Mouse (Mus musculus): ENCODE results near the gene L2hgdh. TPM values are rescaled to one million over a fixed set of nuclear protein-coding genes. Genes with fewer than 3 reads are reported as not detected.

The L2hgdh gene
- polyA plus RNA-seq (2015; fragmentation: Nextera tagmentation; extraction: Ambion mirVana), result 14.0 and 15.3 TPM in 2 replicates

GRCm38 (mm10) chr12:69724711-69725460, at the start of gene L2hgdh, which contains the start of gene Atp5s:
L2hgdh (minus strand) TSS chr12:69724873.
Atp5s (plus strand) TSS chr12:69724950.
- Histone ChIP-seq H3K4me3 (peak within 1 kb of the TSS; percentile 72), H3K4me1 (peaks cover 19% of the 10 kb centered on the region), H3K27ac (replicated peaks) (peak within 1 kb of the TSS; percentile 90), H3K9me3 (peaks cover under 1% of the 10 kb centered on the region; the same call in 1 of the 2 replicates), H3K4me2 (peak within 1 kb of the TSS; percentile 94), H3K27me3 (replicated peaks) (no peaks in the 10 kb centered on the region), H3K9ac (peak within 1 kb of the TSS; percentile 83), H3K36me3 (peaks cover 13% of the 10 kb centered on the region)
- under 1% methylated on average over 60 of the region's 60 CpGs for WGBS
- peak; percentile 95 for ATAC-seq (ENCODE audit: extremely low read depth, insufficient number of reproducible peaks, low FRiP score, low TSS enrichment)

GRCm38 (mm10) chr12:69768841-69769240, 44.2 kb upstream of the L2hgdh start:
- ATAC-seq (ENCODE audit: extremely low read depth, insufficient number of reproducible peaks, low FRiP score, low TSS enrichment), result no peak
- H3K4me3 ChIP-seq, result no peak overlapping the region
- no peak overlapping the region for H3K27ac ChIP-seq (replicated peaks)
- H3K9me3 ChIP-seq, result 0 out of 2 replicates have a peak, but pooled peaks cover 3% of the 10 kb centered on the region
- no peaks in the 10 kb centered on the region for H3K27me3 ChIP-seq (replicated peaks)
- H3K9ac ChIP-seq, result no peak overlapping the region
- no peak overlapping the region for H3K4me2 ChIP-seq
- 65% methylated on average over 2 of the region's 2 CpGs for WGBS
- no peaks in the 10 kb centered on the region for H3K36me3 ChIP-seq
- H3K4me1 ChIP-seq, result peaks cover 17% of the 10 kb centered on the region

- Histone ChIP-seq H3K36me3 (no peaks in the 10 kb centered on the region), H3K9ac (no peak overlapping the region), H3K27ac (replicated peaks) (no peak overlapping the region), H3K4me1 (peaks cover 17% of the 10 kb centered on the region), H3K27me3 (replicated peaks) (no peaks in the 10 kb centered on the region), H3K4me3 (no peak overlapping the region), H3K4me2 (no peak overlapping the region), H3K9me3 (0 out of 2 replicates have a peak, but pooled peaks cover 3% of the 10 kb centered on the region)
- no peak for ATAC-seq (ENCODE audit: extremely low read depth, insufficient number of reproducible peaks, low FRiP score, low TSS enrichment)
- WGBS, result 47% methylated on average over 9 of the region's 9 CpGs
Observed at GRCm38 (mm10) chr12:69767476-69768258, 43.0 kb upstream of the L2hgdh start.

- WGBS, result 69% methylated on average over 10 of the region's 10 CpGs
- Histone ChIP-seq H3K36me3 (no peaks in the 10 kb centered on the region), H3K4me3 (no peak overlapping the region), H3K9me3 (0 out of 2 replicates have a peak, but pooled peaks cover 3% of the 10 kb centered on the region), H3K9ac (no peak overlapping the region), H3K27ac (replicated peaks) (no peak overlapping the region), H3K27me3 (replicated peaks) (no peaks in the 10 kb centered on the region), H3K4me2 (no peak overlapping the region), H3K4me1 (peaks cover 12% of the 10 kb centered on the region)
- no peak for ATAC-seq (ENCODE audit: extremely low read depth, insufficient number of reproducible peaks, low FRiP score, low TSS enrichment)
Observed at GRCm38 (mm10) chr12:69766185-69766904, 41.7 kb upstream of the L2hgdh start.

- no peaks in the 10 kb centered on the region for H3K27me3 ChIP-seq (replicated peaks)
- WGBS, result 81% methylated on average over 9 of the region's 9 CpGs
- no peak for ATAC-seq (ENCODE audit: extremely low read depth, insufficient number of reproducible peaks, low FRiP score, low TSS enrichment)
- no peak overlapping the region for H3K4me3 ChIP-seq
- H3K36me3 ChIP-seq, result no peaks in the 10 kb centered on the region
- H3K9me3 ChIP-seq, result 0 out of 2 replicates have a peak, but pooled peaks cover 2% of the 10 kb centered on the region
- H3K9ac ChIP-seq, result no peak overlapping the region
- H3K27ac ChIP-seq (replicated peaks), result no peak overlapping the region
- no peak overlapping the region for H3K4me2 ChIP-seq
- H3K4me1 ChIP-seq, result peaks cover 20% of the 10 kb centered on the region
Observed at GRCm38 (mm10) chr12:69765543-69765942, 40.9 kb upstream of the L2hgdh start.

- Histone ChIP-seq H3K9ac (no peak overlapping the region), H3K4me1 (peaks cover 39% of the 10 kb centered on the region), H3K27me3 (replicated peaks) (no peaks in the 10 kb centered on the region), H3K9me3 (no peaks in the 10 kb centered on the region), H3K36me3 (no peaks in the 10 kb centered on the region), H3K4me2 (no peak overlapping the region), H3K27ac (replicated peaks) (no peak overlapping the region), H3K4me3 (no peak overlapping the region)
- WGBS, result 71% methylated on average over 2 of the region's 2 CpGs
- ATAC-seq (ENCODE audit: extremely low read depth, insufficient number of reproducible peaks, low FRiP score, low TSS enrichment), result no peak
Observed at GRCm38 (mm10) chr12:69761603-69762002, 36.9 kb upstream of the L2hgdh start.

GRCm38 (mm10) chr12:69760743-69761406, 36.2 kb upstream of the L2hgdh start:
- Histone ChIP-seq H3K9me3 (no peaks in the 10 kb centered on the region), H3K27me3 (replicated peaks) (no peaks in the 10 kb centered on the region), H3K27ac (replicated peaks) (peak overlapping the region; percentile 58), H3K4me3 (no peak overlapping the region), H3K9ac (no peak overlapping the region), H3K4me1 (peaks cover 46% of the 10 kb centered on the region), H3K36me3 (no peaks in the 10 kb centered on the region), H3K4me2 (no peak overlapping the region)
- WGBS, result 88% methylated on average over 20 of the region's 20 CpGs
- ATAC-seq (ENCODE audit: extremely low read depth, insufficient number of reproducible peaks, low FRiP score, low TSS enrichment), result no peak

GRCm38 (mm10) chr12:69760014-69760413, 35.3 kb upstream of the L2hgdh start:
- H3K36me3 ChIP-seq, result no peaks in the 10 kb centered on the region
- ATAC-seq (ENCODE audit: extremely low read depth, insufficient number of reproducible peaks, low FRiP score, low TSS enrichment), result no peak
- no peak overlapping the region for H3K4me2 ChIP-seq
- peak overlapping the region; percentile 16 for H3K27ac ChIP-seq (replicated peaks)
- no peak overlapping the region for H3K4me3 ChIP-seq
- no peak overlapping the region for H3K9ac ChIP-seq
- 56% methylated on average over 6 of the region's 6 CpGs for WGBS
- H3K4me1 ChIP-seq, result peaks cover 47% of the 10 kb centered on the region
- no peaks in the 10 kb centered on the region for H3K27me3 ChIP-seq (replicated peaks)
- no peaks in the 10 kb centered on the region for H3K9me3 ChIP-seq

- Histone ChIP-seq H3K9me3 (no peaks in the 10 kb centered on the region), H3K27ac (replicated peaks) (peak overlapping the region; percentile 99), H3K4me3 (peak overlapping the region; percentile 52), H3K9ac (peak overlapping the region; percentile 76; the same call in 1 of the 2 replicates), H3K4me2 (peak overlapping the region; percentile 90), H3K27me3 (replicated peaks) (no peaks in the 10 kb centered on the region), H3K36me3 (no peaks in the 10 kb centered on the region), H3K4me1 (peaks cover 47% of the 10 kb centered on the region)
- ATAC-seq (ENCODE audit: extremely low read depth, insufficient number of reproducible peaks, low FRiP score, low TSS enrichment), result peak; percentile 33; the same call in 1 of the 2 replicates
- WGBS, result 14% methylated on average over 7 of the region's 7 CpGs
Observed at GRCm38 (mm10) chr12:69759267-69759885, 34.7 kb upstream of the L2hgdh start.

Data from heart, embryonic 13.5 days (tissue).